Mouse (Mus musculus): ENCODE data around the gene Bbc3. TPM values are rescaled to one million over a fixed set of nuclear protein-coding genes. Genes with fewer than 3 reads are reported as not detected.

Gene Bbc3
- total RNA-seq, 2 experiments from 2014 or later = 9.5 to 9.8 TPM

DNA sequence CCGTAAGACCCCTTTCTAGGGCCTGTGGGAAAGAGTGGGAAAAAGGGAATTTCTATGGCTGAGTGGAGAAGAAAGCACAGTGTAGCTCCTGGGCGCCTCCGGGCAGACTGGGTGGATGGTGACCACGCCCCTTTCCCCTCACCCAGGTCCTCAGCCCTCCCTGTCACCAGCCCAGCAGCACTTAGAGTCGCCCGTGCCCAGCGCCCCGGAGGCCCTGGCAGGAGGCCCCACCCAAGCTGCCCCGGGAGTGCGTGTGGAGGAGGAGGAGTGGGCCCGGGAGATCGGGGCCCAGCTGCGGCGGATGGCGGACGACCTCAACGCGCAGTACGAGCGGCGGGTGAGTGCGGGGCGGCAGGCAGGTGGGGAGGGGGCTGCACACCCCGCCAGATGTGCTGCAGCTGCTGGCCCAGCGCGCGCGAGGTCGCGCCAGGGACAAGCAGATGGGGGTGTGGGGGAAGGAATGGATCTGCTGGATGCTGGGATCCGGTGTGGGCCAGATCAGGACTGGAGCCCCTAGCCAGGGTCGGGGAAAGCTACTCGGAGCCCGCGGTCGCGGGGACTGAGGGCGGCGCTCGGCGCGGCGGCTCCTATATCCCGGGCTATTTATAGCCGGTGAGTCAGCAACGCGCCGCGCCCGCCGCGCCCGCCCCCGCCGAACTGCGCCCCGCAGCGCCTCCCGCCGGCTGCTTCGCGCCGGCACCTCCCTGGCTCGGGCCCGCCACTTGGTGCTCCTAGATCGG is 5.5 kb downstream of the Bbc3 start:
- intact Hi-C loops (cut with DNase I) = loop anchor here (1.0 kb wide), 1 partner anchor 13 kb away; no protein-coding TSS in a partner anchor
- peak; percentile 91 to 93 for DNase-seq

DNA sequence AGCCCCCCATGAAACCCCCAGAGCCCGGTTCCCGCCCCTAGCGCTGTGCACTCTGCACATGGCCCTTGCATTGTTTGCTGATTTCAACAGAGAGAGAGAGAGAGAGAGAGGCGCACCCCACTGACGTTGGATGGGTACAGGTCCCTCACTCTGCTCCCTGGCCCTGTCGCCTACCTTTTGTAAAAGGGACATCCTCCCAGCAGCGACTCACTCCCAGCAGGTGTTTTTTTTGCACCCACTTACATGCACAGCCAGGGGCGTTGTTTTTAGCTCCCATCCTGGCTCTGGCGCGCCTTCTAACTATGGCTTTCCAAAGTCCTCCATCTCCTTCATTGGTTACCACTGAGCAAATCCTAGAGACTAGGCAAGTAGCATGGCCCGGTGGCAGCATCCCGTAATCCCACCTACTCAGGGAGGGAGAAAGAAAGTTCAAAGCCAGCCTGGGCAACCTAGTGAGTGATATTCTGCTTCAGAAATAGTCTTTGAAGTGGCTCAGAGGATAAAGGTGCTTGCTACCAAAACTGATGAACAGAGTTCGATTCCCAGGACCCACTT is 6.1 kb downstream of the Bbc3 start:
- intact Hi-C loops (cut with DNase I) = loop anchor here (1.0 kb wide), 1 partner anchor 12 kb away; no protein-coding TSS in a partner anchor
- DNase-seq = no peak

DNA sequence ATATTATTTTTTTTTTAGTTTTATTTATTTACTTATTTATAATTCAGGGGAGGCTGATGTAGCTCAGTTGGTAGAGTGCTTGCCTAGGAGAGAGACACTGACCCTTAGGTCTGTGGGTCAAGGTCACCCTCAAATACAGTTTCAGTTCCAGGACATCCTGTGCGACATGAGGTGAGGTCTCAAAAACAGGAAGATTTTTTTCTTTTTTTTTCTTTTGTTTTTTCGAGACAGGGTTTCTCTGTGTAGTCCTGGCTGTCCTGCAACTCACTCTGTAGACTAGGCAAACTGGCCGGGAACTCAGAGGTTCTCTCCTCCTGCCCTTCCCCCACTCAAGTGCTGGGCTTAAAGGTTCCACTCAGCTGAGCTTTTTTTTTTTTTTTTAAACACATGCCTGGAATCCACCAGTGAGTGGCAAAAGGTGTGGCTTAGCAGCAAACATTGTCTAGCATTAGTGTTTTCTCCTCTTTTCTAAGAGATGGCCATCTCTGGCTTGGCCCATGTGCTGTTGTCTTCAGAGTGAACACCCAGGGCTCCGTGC is 7.1 kb downstream of the Bbc3 start:
- DNase-seq = no peak
- intact Hi-C loops (cut with DNase I) = no loop called here

DNA sequence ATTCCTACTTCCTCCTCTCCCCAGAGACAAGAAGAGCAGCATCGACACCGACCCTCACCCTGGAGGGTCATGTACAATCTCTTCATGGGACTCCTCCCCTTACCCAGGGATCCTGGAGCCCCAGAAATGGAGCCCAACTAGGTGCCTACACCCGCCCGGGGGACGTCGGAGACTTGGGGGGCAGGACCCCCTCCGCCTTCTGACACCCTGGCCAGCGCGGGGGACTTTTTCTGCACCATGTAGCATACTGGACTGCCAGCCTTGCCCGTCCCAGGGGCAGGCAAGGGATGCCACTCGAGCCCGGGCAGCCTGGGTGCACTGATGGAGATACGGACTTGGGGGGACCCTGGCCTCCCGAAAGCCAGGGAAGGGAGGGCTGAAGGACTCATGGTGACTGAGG is 8.9 kb downstream of the Bbc3 start:
- no peak for DNase-seq
- intact Hi-C loops (cut with DNase I) = no loop called here

DNA sequence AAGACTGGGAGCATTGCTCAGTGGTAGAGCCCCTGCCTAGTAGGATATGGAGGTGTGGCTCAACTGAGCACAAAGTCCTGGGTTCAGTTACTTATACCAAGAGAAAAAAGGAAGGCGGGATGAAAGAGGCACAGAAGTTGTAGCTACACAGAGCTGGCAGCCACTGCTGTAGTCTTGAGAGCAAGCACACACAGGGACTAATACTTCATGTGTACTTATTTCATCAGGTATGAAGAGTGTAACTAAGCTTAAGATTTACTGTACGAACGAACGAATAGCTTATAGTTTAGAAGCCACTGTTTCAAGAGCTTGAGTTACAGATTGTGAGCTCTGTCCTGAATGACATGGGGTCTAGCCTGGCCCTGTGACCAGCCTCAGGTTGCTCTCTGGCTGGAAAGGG is 11.0 kb downstream of the Bbc3 start:
- DNase-seq = no peak

DNA sequence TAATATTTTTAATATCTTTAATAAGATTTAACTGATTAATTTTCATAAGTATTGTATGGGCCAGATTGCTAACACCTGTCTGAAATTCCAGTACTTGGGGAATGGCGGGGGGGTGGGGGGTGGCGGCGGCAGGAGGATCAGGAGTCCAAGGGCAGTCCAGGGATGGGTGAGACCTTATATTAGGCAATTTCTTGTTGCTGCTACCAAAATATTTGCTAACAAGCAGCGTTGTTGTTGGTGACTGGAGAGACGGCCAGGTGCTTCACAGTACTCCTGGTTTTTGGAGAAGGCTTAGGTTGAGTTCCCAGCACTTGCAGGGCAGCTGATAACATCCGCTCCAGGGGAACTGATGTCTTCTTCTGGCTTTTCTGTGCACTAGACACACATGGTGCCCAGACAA is 12.3 kb downstream of the Bbc3 start:
- no peak for DNase-seq
- intact Hi-C loops (cut with DNase I) = no loop called here

More for the DNA sequence above, 11.0 kb downstream of the Bbc3 start:
- intact Hi-C loops (cut with DNase I) = no loop called here

DNA sequence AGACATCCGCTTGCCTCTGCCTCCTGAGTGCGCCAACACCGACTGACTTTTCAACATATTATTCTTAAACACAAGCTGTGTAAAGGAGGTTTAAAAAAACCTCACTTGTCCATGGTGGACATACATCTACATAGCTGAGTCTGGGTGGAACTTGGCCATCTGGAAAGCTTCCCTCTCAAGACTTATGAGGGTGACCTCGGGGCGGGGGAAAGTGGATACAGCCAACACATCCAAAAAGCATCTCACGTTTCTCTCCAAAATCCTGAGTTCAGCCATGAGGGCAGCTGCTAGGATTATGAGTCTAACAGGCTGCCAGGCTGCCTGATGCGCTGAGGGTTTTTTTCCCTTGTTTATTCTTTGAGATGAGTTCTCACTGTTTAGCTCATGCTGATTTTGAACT is 16.5 kb downstream of the Bbc3 start:
- DNase-seq = no peak
- intact Hi-C loops (cut with DNase I) = no loop called here

DNA sequence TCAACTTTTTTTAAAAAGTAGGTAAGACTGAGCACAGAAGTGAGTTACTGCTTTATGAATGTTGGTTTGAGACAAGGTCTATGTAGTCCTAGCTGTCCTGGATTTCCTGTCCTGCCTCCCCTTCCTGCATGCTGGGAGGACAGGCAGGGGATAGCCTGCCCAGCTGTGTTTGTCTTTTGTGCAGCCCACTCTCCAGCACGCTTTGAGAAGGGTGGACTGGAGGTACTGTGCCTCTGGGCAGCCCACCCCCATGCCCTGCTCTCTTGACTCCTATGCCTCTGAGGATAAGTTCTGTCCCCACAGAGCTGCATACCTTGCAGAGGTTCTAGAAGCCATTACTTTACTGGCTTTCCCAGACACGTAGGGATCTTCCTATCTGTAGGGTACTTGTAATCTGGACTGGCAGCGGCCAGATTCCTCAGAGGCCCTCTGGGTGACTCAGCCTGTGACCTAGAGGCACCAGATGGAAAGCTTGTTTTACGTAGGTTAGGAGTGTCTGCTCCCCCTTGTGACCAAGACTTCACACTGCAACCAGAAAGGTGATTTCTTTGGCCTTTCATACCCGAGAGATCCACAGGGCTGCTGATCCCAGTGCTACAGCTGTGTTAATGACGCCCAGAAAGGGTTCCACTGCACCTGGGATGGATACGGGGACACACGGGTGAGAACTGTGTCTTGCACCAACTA is 17.9 kb downstream of the Bbc3 start:
- peak; percentile 82 to 84 for DNase-seq
- intact Hi-C loops (cut with DNase I) = loop anchor here (1.0 to 2.0 kb wide), 3 partner anchors 12 to 47 kb away; no protein-coding TSS in a partner anchor

DNA sequence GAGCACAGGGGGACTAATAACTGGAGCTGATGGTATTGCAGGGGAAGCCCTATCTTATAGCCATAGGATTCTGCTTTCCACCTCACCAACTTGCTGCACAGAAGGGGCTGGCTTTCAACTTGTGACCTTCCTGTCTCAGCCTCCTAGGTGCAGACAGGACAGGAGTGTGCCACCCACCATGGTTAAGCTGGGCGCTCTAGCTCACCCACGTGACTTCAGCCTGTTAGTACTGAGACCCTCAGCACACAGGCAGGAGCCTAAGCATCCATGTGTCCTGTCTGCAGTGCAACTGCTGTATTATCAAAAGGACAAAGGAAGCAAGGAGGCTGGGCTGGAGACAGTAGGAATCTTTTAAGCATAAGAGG is 18.4 kb downstream of the Bbc3 start:
- no peak for DNase-seq
- intact Hi-C loops (cut with DNase I) = loop anchor here (1.0 to 2.0 kb wide), 3 partner anchors 12 to 46 kb away; no protein-coding TSS in a partner anchor

DNA sequence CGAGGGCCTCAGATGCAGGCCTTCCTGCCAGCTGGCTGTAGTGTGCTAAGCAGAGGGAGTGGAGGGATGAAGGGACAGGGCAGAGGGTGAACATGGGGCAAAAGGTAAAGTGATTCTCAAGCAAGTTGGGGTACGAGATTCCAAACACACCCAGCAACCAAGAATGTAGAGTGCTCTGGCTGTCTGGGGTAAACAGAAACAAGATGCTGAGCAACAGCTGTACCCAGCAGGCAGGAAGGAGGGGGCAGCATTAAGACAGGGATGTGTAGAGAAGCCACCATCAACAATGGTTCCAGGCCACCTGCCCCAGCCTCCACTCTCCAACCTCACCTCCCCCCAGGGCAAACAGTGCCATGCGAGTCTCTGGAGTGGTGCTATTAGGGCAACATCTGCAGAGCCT is 21.0 kb downstream of the Bbc3 start:
- intact Hi-C loops (cut with DNase I) = no loop called here
- no peak for DNase-seq

DNA sequence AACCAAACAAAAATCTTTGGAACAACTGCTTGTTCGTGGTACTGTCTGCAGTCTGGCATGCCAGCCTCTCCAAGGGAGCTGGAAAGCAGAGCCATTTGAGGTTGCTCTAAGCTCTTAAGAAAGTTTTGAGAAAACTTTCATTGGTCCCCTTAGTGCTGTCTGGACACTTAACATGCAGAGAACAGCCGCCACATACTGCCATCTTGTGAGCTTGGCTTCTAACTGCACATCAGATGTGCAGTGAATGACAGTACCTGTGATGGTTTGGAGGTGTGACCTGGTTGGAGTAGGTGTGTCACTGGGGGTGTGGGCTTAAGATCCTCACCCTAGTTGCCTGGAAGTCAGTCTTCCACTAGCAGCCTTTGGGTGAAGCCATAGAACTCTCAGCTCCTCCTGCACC is 29.5 kb downstream of the Bbc3 start:
- no peak for DNase-seq
- intact Hi-C loops (cut with DNase I) = no loop called here

DNA sequence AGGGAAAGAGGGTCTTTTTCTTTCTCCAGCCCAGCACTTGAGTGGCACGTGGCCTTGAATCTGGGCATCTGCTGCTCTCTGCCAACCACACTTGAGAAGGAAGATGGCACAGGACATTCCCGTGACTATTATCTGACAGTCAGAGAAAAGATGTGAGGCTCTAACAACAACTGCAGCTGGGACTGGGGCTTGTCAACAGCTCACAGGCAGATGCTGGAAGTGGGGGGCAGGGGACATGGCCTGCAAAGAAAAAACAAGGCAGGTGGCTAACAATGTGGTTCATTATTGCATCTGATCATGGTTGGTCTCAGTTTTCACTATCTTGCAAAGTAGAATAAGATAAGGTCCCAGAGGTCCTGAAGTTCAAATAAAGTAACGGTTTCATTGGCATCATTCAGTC is 36.4 kb downstream of the Bbc3 start:
- DNase-seq = no peak
- intact Hi-C loops (cut with DNase I) = no loop called here

DNA sequence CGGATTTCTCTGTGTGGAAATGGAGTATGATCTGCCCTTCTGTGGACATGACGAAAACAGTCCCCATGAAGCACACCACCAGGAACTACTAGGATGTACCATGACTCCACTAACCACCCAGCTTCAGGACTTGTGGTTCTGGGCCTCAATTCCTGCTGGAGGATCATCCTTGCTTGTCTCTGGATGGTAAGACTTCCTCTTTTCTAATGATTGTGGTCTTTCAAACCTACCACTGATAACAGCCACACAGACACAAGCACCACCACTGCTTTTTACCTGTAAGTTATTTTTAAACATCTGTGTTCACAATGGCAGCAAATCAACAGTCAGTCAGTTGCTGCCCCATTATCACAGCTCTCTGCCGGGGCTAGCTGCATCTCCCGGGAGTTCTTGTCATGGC is 37.1 kb downstream of the Bbc3 start:
- intact Hi-C loops (cut with DNase I) = no loop called here
- no peak for DNase-seq

DNA sequence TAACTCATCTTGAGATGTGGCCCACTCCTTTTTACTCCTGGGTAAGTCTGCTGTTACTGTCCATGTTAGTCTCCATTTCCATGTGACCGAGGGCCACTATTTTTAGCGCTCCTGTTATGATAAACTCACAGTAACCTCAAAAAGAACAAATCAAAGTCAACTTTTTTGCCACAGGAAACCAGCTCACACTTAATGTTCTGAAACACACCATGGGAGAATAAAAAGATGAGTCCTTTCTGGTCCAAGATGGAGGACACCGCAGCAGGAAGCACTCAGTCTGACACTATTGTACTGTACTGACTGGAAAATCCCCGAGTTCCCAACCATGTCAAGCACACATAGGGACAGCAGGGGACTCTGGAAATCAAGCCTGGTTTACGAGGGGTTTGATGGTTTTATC is 41.8 kb downstream of the Bbc3 start:
- DNase-seq = peak; percentile 31 to 32
- intact Hi-C loops (cut with DNase I) = no loop called here

DNA sequence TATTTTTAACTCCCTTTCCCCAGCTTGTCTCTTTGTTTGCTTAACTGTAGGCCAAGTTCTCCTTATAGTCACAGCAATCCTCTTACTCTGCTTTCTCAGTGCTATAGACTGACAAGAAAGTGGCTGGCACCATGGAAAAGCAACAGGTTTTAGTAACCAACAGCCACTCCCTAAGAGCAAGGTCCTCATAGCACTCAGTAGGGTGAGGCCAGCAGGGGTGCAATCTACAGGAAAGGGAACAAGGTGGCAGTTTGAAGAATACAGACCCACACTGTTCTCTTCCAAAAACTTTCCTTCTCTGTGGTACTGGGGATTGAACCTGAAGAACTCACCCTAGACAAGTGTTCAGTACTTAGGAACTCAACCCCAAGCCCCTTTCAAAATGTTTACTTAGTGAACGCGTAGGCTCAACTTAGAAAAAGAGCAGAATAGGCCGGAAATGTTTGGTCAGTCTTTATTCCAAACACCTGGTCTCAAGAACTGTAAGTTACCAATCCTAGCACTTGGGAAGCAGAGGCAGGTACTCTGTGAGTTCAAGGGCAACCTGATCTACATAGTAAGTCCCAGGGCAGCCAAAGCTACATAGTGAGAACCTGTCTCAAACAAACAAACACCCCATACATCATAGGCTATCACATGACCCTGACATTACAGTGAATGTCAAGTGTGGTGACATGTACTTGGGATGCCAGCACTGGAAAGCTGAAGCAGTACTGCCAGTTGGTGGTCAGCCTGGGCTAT is 47.8 kb downstream of the Bbc3 start:
- intact Hi-C loops (cut with DNase I) = no loop called here
- DNase-seq = no peak

DNA sequence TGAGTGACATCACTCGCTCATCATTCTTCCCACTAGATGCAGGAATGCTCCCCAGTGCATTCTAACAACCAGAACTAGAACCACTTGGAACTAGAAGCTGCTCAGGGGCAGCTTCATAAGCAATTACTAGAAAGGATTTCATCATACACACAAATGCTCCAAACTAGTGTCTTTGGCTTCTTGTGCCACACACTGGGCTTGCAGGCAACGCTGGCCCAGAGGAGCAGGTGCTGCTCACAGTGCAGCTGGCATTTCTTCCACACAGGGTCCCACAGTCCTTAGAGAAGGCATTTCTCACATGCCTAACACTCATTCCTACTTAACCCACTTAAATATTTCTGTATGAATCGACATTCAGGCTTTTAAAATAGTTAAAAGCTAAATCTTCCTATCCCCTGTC is 49.4 kb downstream of the Bbc3 start:
- intact Hi-C loops (cut with DNase I) = no loop called here

DNA sequence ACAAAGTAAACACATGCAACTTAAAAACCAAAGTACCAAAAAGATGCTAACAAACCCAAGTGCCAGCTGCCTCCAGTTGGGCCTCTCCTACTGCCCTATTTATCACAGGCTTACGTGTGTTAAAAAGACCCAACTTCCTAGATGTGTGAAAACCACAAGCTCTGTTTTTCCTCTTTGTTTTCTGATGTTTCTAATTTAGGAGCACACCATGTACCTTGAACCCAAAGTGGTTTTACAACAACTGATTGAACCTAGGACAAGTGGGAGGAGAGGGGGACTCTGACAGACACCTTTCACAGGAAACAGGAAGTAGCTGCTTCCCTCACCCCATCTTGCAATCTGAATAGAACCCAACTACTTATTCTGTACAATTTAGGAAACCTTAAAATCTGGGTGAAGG is 56.1 kb downstream of the Bbc3 start:
- intact Hi-C loops (cut with DNase I) = no loop called here
- DNase-seq = no peak

More for the DNA sequence above, 49.4 kb downstream of the Bbc3 start:
- DNase-seq = no peak

DNA sequence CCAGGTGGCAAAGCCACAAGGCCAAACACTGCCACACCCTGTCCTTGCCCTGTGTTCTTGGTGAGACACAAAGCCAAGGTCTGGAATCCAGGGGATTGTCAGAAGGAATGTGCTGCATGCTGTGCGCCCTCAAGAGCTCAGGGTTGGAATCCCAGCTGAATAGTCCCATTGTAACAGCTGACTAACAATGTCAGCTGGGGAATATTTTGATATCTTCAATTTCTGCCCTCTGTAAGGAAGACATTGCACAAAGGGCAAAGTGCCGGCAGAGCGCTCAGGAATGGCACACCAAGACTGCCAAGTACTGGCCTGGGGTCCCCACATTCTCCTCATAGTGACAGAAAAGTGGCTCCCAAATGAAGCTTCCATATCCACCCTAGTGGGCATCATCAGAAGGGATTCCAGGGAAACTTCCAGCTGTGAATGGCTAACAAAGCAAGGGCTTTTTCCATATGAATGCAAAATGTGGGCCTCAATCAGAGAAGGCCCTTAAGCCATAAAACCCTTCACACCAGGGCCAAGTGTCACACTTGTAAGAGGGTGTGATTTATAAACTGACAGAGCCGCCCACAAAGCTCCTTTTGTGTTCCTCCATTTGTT is 56.8 kb downstream of the Bbc3 start:
- no peak for DNase-seq
- intact Hi-C loops (cut with DNase I) = no loop called here

DNA sequence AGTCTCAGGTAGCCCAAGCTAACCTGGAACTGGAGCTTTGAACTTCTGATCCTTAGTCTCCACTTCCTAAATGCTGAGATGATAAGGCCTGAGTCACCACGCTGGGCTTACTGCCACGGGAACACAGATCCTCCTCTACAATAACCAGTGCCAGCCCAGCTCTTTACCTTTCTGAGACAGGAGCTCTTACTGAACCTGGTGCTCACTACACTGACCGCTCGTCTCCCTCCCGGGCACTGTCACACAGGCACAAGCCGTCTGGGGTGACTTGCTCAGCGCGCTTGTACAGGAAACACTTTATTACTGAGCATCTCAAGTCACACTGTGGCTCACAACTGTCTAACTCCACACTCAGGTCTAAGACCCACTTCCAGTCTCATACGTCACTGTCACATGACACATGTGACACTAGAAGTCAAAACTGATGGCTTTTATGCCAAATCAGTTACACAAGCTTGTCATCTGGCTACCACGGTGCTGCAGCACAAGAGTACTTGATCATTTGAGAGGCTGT is 58.0 kb downstream of the Bbc3 start:
- intact Hi-C loops (cut with DNase I) = no loop called here
- peak in 1 of 2 experiments; percentile 34 for DNase-seq

DNA sequence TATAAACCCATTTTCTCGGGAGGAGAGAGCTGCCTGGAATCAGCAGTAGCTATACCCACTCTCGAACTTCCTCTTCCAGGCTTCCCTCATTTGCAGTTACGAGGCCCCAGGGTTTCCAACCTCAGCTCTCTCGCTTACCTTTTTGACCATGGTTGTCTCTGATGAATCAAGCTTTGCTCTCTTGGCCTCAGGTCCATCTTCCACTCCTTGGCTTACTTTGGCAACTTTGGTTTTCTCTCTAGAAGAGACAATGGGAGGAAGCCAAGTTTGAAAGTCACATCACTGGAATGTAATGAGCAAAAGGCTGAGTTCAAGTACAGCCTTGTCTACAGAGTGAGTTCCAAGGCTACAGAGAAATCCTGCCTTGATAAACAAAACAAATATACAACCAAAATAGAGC is 58.5 kb downstream of the Bbc3 start:
- intact Hi-C loops (cut with DNase I) = no loop called here
- no peak for DNase-seq

Measured in heart, postnatal 10 days (tissue).